Mouse (Mus musculus) midbrain, embryonic 14.5 days (tissue): ENCODE measurements around the gene Gna12. TPM values are rescaled to one million over a fixed set of nuclear protein-coding genes. Genes with fewer than 3 reads are reported as not detected.
A peak's percentile ranks its signal among the peaks of the same experiment; 100 is the strongest.

ENCODE experiments used
- ATAC-seq: fragments of 200-750 bp; cut with Nextera tagmentation; 2 replicates; pipeline ENCODE4 v1.8.0; 2017; ENCODE audit warnings: moderate number of reproducible peaks, moderate library complexity; ENCODE audit not compliant: low FRiP score, low TSS enrichment
- DNase-seq: peaks from one replicate; pipeline ENCODE4 v3.0.0-alpha.2; 2015
- H3K27ac ChIP-seq: fragments of 300-500 bp; sonication (generic); replicated peaks from 2 replicates; pipeline ENCODE4 v1.5.1; 2014; ENCODE audit warnings: mild to moderate bottlenecking, low read depth, low read length, moderate library complexity
- H3K27me3 ChIP-seq: fragments of 300-500 bp; sonication (generic); 2 replicates; pipeline ENCODE4 v1.6.1; 2014; ENCODE audit warnings: low read length, control low read depth, mixed read lengths; ENCODE audit not compliant: control insufficient read depth, insufficient read depth
- H3K36me3 ChIP-seq: fragments of 300-500 bp; sonication (generic); 2 replicates; pipeline ENCODE4 v1.6.1; 2014; ENCODE audit warnings: low read length, control low read depth; ENCODE audit not compliant: control insufficient read depth, insufficient read depth
- H3K4me1 ChIP-seq: fragments of 300-500 bp; sonication (generic); 2 replicates; pipeline ENCODE4 v1.6.1; 2014; ENCODE audit warnings: mild to moderate bottlenecking, antibody characterized with exemption, low read length, control low read depth; ENCODE audit not compliant: control insufficient read depth, insufficient read depth
- H3K4me2 ChIP-seq: fragments of 300-500 bp; sonication (generic); 2 replicates; pipeline ENCODE4 v1.6.1; 2014; ENCODE audit warnings: mild to moderate bottlenecking, low read length, moderate library complexity
- H3K4me3 ChIP-seq: fragments of 300-500 bp; sonication (generic); replicated peaks from 2 replicates; pipeline ENCODE4 v1.5.1; 2014; ENCODE audit warnings: low read depth, low read length
- H3K9ac ChIP-seq: fragments of 300-500 bp; sonication (generic); replicated peaks from 2 replicates; pipeline ENCODE4 v1.6.1; 2014; ENCODE audit warnings: mild to moderate bottlenecking, low read length, moderate library complexity
- H3K9me3 ChIP-seq: fragments of 300-500 bp; sonication (generic); 2 replicates; pipeline ENCODE4 v1.6.1; 2016; ENCODE audit warnings: low read length, control low read depth, mixed read lengths; ENCODE audit not compliant: control insufficient read depth
- WGBS: fragments of 180-500 bp; shearing (Covaris S2); extraction: QIAGEN DNeasy Blood & Tissue Kit; methylation state at CpG from one replicate; pipeline ENCODE4 v1.1.7; 2014; 5-methylcytosine and 5-hydroxymethylcytosine counted together
- polyA plus RNA-seq: library from polyadenylated mRNA; unstranded; fragments of >200 nt; fragmentation: Nextera tagmentation; extraction: Ambion mirVana; gene quantifications from 2 replicates; pipeline ENCODE4 v1.2.1, GENCODE M21; 2014

The Gna12 gene
- polyA plus RNA-seq, 1 experiment from 2014 or later, result 21.6 TPM

GRCm38 (mm10) chr5:140858335-140858734 lies 28.1 kb upstream of the Gna12 start:
- Histone ChIP-seq H3K27me3 (no peaks in the 10 kb centered on the region), H3K4me1 (no peaks in the 10 kb centered on the region), H3K27ac (no peak overlapping the region), H3K4me3 (no peak overlapping the region), H3K4me2 (no peak overlapping the region), H3K36me3 (no peaks in the 10 kb centered on the region), H3K9me3 (no peaks in the 10 kb centered on the region), H3K9ac (no peak overlapping the region)
- no peak for ATAC-seq
- no peak for DNase-seq
- 92% methylated on average over 3 of the region's 3 CpGs for WGBS

DNA sequence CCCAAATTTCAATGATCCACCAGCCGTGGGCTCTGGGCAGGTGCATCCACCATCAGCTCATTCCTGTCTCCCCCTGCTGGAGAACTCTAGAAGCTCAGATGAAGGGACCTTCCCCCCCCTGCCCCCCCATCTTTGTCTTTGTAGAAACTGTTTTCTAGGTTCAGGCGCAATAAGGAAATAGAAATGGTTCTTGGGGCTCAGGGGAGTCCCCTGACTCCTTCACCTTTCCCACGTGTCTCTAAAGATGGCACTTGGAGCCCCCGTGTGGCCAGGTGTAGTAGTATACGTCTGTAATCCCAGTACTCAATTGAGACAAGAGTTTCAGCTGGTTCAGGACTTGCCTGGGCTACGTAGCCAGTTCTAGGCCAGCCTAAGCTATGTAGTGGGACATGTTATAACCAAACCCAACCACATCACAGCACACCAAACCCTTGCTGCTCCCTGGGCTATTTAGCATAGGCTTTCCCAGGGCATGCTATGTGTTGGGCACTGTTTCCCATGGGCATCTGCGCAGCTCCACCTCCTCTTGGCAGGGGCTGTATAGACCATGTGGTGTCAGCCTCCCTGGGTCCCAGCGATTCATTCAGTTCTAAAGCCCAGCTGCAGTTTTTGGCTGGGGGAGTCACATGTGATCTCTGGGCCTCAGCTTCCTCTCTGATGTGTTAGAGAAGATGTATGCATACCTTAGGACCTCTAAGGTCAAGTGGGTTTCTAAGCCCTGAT lies 27.4 kb upstream of the Gna12 start:
- 61% methylated on average over 8 of the region's 8 CpGs for WGBS
- ATAC-seq (no peak), DNase-seq (no peak)

GRCm38 (mm10) chr5:140855909-140856530 lies 25.8 kb upstream of the Gna12 start:
- no peaks in the 10 kb centered on the region for H3K27me3 ChIP-seq
- H3K27ac ChIP-seq, result no peak overlapping the region
- peaks cover 4% of the 10 kb centered on the region; the same call in 1 of the 2 replicates for H3K9me3 ChIP-seq
- H3K36me3 ChIP-seq, result no peaks in the 10 kb centered on the region
- no peaks in the 10 kb centered on the region for H3K4me1 ChIP-seq
- no peak for ATAC-seq
- 52% methylated on average over 11 of the region's 11 CpGs for WGBS
- H3K4me2 ChIP-seq, result no peak overlapping the region
- no peak overlapping the region for H3K9ac ChIP-seq
- no peak for DNase-seq
- H3K4me3 ChIP-seq, result no peak overlapping the region

More for the DNA sequence above, 27.4 kb upstream of the Gna12 start:
- no peak overlapping the region for H3K4me2 ChIP-seq
- H3K36me3 ChIP-seq, result no peaks in the 10 kb centered on the region
- no peaks in the 10 kb centered on the region for H3K9me3 ChIP-seq
- no peak overlapping the region for H3K9ac ChIP-seq
- H3K27ac ChIP-seq, result no peak overlapping the region
- no peaks in the 10 kb centered on the region for H3K27me3 ChIP-seq
- no peaks in the 10 kb centered on the region for H3K4me1 ChIP-seq
- no peak overlapping the region for H3K4me3 ChIP-seq

DNA sequence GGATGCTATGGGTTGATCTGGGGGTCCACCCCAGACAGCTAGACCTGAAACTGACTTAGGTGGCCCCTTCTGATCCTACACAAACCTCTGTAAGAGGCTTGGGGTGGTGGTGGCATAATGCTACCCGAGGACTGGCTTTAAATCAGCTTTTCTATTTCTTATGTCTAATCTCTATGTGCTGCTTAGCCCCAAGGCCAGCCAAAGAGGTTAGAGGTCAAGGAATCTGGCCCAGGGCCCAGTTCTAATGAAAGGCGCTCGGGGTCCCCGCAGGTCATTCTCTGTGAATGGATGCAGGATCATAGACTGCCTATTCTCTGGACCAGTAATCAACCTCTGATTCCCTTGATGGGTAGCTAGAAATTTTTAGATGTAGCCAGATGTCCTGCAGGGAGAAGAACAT lies 24.5 kb upstream of the Gna12 start:
- Histone ChIP-seq H3K4me1 (no peaks in the 10 kb centered on the region), H3K27ac (no peak overlapping the region), H3K36me3 (no peaks in the 10 kb centered on the region), H3K4me3 (no peak overlapping the region), H3K9me3 (peaks cover 7% of the 10 kb centered on the region; the same call in 1 of the 2 replicates), H3K4me2 (no peak overlapping the region), H3K9ac (no peak overlapping the region), H3K27me3 (no peaks in the 10 kb centered on the region)
- DNase-seq (no peak), ATAC-seq (no peak)
- 69% methylated on average over 4 of the region's 4 CpGs for WGBS

- Histone ChIP-seq H3K4me1 (no peaks in the 10 kb centered on the region), H3K4me2 (no peak overlapping the region), H3K36me3 (no peaks in the 10 kb centered on the region), H3K27ac (no peak overlapping the region), H3K9me3 (peaks cover 7% of the 10 kb centered on the region; the same call in 1 of the 2 replicates), H3K27me3 (no peaks in the 10 kb centered on the region), H3K9ac (no peak overlapping the region), H3K4me3 (no peak overlapping the region)
- ATAC-seq (no peak), DNase-seq (no peak)
- 83% methylated on average over 5 of the region's 5 CpGs for WGBS
These were observed 23.5 kb upstream of the Gna12 start for GRCm38 (mm10) chr5:140853723-140854122.

- Histone ChIP-seq H3K4me2 (no peak overlapping the region), H3K36me3 (no peaks in the 10 kb centered on the region), H3K9me3 (peaks cover 7% of the 10 kb centered on the region; the same call in 1 of the 2 replicates), H3K27ac (no peak overlapping the region), H3K27me3 (no peaks in the 10 kb centered on the region), H3K4me1 (no peaks in the 10 kb centered on the region), H3K9ac (no peak overlapping the region), H3K4me3 (no peak overlapping the region)
- DNase-seq, result no peak
- WGBS, result 86% methylated on average over 12 of the region's 12 CpGs
- ATAC-seq, result no peak
These were observed 22.3 kb upstream of the Gna12 start for GRCm38 (mm10) chr5:140852435-140852996.

GRCm38 (mm10) chr5:140847300-140847729 lies 17.1 kb upstream of the Gna12 start:
- no peak overlapping the region for H3K4me3 ChIP-seq
- H3K27ac ChIP-seq, result 0 out of 2 replicates have a peak overlapping the region, but pooled peaks have one; percentile 20
- no peaks in the 10 kb centered on the region for H3K27me3 ChIP-seq
- WGBS, result 15% methylated on average over 5 of the region's 5 CpGs
- H3K4me2 ChIP-seq, result no peak overlapping the region
- no peak; the same call in 1 of the 2 replicates for ATAC-seq
- H3K36me3 ChIP-seq, result no peaks in the 10 kb centered on the region
- DNase-seq, result peak; percentile 86
- no peak overlapping the region for H3K9ac ChIP-seq
- no peaks in the 10 kb centered on the region for H3K4me1 ChIP-seq
- peaks cover 7% of the 10 kb centered on the region; the same call in 1 of the 2 replicates for H3K9me3 ChIP-seq

GRCm38 (mm10) chr5:140841942-140842341 lies 11.7 kb upstream of the Gna12 start:
- Histone ChIP-seq H3K36me3 (no peaks in the 10 kb centered on the region), H3K27ac (no peak overlapping the region), H3K9me3 (no peaks in the 10 kb centered on the region), H3K9ac (no peak overlapping the region), H3K4me1 (no peaks in the 10 kb centered on the region), H3K4me2 (no peak overlapping the region), H3K27me3 (no peaks in the 10 kb centered on the region), H3K4me3 (no peak overlapping the region)
- WGBS, result 83% methylated on average over 4 of the region's 4 CpGs
- no peak for ATAC-seq
- DNase-seq, result no peak
